Mouse (Mus musculus) retina, postnatal 7 days (tissue): ENCODE measurements around the gene Dram1.
A peak's percentile ranks its signal among the peaks of the same experiment; 100 is the strongest.

ENCODE experiments used
- DNase-seq: peaks from one replicate; pipeline ENCODE4 v3.0.0-alpha.2; 2012; ENCODE audit warnings: low read depth, low spot score

Dram1 gene

GRCm38 (mm10) chr10:88379013-88379885 is at the start of gene Dram1, which contains the start of gene Gnptab:
Dram1 (minus strand) TSS chr10:88379080.
Gnptab (plus strand) TSS chr10:88379132.
- peak; percentile 78 for DNase-seq

GRCm38 (mm10) chr10:88427998-88428397 is 49.1 kb upstream of the Dram1 start:
- no peak for DNase-seq

GRCm38 (mm10) chr10:88426896-88427295 is 48.0 kb upstream of the Dram1 start:
- no peak for DNase-seq

GRCm38 (mm10) chr10:88426158-88426816 is 47.4 kb upstream of the Dram1 start:
- DNase-seq = peak; percentile 58

DNA sequence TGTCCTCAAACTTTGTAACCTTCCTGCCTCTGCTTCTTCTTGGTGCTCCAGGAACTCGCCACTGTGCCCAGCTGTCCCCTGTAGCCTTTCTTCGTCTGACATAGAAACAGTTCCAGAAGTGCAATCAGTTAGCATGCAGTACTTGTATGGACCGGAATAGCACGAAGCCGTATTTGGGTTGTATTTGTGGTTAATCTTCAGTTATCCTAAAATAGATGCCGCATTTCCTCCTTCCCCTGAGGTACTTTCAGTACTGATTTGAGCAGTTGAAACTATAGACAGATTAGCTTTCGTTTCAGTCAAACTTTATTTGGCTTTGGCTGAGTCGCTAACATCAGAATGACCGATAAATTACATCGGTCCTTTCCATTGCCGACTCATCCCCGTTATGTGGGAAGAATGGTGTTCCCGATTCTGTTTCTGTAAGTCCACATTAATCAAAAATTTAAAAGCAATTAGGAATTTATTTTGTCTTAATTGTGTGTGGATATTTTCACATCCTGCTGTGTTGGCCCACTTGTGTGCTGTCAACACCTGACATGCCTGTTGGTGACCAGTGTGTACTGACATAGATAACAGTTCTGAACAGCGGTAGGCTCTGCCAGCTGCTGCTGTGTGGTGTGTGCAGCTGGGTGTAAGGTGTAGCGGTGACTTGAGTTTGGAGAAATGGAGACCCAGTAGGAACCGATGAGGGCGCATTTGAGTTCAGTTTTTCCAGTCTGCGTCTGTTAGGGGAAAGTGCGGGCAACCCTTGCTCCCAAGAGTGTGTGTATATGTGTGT is 42.0 kb upstream of the Dram1 start:
- no peak for DNase-seq

DNA sequence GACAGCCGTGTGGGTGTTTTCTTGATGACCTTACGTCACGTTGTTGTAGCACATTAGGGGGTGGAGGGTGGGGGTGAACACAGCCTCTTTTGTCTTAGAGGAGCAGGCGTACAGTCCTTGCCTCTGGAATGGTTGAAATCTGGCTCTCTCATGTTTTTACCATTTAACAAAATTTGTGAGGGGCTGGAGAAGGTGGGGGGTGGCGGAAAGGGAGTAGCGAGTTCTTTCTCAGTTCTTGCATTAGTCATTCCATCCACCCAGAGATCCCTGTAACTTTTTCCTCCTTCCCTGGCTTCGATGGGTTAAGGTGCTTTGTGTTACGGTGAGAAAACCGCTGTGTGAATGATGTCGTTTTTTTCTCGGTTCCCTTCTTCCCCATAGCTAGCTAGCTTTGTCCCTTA is 41.3 kb upstream of the Dram1 start:
- DNase-seq = no peak

- no peak for DNase-seq
Measured at GRCm38 (mm10) chr10:88417686-88418085, 38.8 kb upstream of the Dram1 start.

GRCm38 (mm10) chr10:88412290-88412995 is 33.6 kb upstream of the Dram1 start:
- no peak for DNase-seq

- no peak for DNase-seq
Measured at GRCm38 (mm10) chr10:88409751-88410150, 30.9 kb upstream of the Dram1 start.

GRCm38 (mm10) chr10:88407875-88408631 is 29.2 kb upstream of the Dram1 start:
- no peak for DNase-seq

DNA sequence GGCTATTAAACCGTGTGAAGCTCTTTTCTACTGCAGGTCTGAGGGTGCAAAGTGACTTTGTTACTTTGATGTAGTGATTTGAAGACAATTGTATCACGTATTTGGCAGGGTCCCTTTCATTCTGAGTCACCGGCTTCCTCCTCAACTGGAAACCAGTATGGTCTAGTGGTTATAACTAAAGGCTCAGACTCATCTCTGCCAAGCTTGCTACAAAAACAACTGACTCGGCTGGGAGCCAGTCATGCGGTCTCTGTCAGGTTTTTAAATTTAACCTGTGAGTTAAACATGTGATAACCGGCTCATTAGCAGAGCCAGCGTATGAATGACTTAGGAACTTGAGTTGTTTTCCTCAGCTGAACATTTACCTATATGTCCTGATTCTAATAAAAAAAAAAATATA is 26.9 kb upstream of the Dram1 start:
- DNase-seq = no peak

GRCm38 (mm10) chr10:88404220-88404619 is 25.3 kb upstream of the Dram1 start:
- DNase-seq = no peak

DNA sequence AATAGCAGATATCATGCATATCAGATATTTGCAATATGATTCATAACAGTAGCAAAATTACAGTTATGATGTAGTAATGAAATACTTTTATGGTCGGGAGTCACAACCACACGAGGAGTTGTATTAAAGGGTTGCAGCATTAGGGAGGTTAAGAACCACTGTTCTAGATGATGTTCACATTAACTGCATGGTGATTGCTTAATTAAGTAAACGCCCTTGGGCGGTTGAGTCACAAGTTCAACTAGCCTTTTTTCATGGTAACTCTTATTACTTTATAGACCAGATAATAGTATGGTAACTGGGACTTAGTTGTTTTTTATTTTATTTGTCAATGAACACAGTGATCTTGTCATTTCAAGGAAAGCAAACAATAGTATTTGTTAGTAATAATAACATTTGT is 24.1 kb upstream of the Dram1 start:
- DNase-seq = no peak

DNA sequence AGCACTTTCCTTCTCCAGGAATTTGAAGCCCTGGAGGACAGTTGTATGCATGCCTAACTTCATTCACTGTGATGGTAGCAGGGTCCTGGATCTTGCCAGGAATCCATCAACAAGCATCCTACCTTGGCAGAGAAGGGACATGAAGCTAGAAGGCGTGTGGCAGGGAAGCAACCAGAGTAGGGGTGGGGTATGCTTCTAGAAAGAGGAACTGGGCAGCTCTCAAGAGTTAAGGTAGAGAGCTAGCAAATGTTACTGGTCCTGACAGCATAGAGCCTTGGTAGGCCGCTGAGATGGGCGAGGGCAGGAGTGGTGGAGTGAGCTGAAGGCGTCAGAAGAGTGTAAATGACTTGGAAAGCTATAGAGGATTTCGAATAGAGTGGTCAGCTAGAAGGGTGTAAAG is 20.4 kb upstream of the Dram1 start:
- no peak for DNase-seq

GRCm38 (mm10) chr10:88398668-88399243 is 19.9 kb upstream of the Dram1 start:
- DNase-seq = no peak

DNA sequence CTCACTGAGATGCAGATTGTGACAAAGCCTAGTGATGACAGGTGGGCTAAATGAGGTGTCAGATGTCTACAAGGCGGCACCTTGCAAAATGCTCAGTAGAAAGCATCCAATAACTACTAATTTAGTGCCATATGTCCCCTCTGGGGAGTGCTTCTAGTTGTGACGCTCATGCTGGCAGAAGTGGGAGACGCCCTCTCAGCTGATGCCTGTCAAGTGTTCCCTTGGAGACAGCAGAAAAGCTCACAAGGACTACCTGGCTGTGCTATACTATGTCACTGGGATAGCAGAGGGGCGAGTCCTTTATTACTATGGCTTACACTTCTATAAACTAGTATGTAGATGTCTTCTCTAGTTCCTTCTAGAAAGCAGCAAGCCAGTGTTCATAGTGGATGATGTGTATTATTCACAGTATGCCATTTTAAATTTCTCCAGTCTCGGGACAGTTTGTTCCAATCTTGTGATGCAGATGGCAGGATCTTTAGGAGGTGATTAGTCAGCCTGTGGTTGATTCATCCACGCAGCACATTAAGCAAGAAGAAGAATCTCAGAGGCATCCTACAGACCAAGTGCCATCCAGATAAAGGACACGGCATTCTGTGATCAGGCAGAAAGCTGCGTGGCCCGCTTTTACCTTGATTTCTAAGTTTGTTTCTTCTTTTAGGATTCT is 13.4 kb upstream of the Dram1 start:
- DNase-seq = no peak

DNA sequence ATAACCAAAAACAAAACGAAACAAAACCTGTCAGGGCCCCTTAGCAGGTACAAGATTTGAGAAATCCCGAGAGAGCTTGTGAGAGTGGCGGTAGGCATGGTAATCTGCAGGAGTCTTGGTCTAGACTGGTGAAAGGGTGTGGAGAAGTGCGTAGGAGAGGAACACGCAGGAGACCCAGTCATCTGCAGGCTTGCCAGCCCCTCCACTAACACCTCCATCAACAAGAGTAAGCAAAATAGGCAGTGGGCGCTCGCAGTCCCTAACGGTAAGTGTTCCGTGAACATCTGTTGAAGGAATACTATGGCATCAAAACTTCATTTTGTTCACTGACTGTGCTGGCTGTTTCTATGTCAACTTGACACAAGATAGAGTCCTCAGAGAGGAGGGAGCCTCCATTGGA is 12.6 kb upstream of the Dram1 start:
- DNase-seq = no peak

DNA sequence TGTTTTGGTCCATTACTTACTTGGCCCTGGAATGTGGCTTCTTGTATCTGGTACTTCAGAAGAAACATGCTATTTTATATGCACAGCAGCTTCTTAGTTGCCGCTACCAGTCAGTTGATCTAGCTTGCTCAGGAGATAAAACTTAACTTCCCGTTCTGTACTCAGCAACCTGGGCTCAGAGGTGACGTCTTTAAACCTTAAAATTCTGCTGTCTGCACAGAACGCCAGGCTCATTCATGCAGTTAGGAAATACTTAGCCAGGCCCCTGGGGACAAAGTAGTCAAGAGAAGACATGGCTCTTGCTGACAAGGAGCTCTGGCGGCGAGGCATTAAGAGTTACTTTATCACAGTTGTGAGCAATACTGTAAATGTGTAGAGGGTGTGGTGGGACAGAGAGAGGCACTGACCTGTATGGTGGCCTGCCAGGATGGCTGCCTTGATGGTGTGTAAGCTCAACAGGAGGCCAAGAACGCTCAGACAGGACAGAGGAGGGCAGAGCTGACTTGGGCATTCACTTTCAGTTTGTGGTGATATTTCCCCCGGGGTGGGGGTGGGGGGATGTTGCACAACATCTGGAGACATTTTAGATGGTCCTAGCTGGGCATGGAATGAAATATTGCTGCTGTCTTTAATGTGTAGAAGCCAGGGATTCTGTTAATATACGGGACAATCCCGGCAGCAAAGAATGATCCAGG is 11.4 kb upstream of the Dram1 start:
- no peak for DNase-seq

DNA sequence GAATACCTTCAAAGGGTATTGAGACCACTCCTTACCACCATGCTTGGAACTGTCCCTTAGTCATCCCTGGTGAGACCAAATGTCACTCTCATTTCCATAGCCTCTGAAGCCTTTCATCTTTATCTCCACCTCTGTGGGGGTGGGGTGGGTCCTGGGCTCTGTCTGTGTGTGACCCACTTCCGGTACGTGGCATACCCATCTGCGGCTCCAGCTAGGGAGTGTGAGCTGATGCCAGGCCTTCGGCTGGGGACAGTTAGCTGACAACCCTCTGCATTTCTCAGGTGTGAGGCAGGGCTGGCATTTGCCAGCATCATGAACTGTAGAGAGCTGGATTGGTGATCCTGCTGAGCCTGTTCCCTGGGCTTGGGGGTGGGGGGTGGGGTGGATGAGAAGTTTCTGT is 10.7 kb upstream of the Dram1 start:
- DNase-seq = no peak
